Mouse (Mus musculus): Measurements from ENCODE around the gene Slc25a44.
A peak's percentile ranks its signal among the peaks of the same experiment; 100 is the strongest.

DNA sequence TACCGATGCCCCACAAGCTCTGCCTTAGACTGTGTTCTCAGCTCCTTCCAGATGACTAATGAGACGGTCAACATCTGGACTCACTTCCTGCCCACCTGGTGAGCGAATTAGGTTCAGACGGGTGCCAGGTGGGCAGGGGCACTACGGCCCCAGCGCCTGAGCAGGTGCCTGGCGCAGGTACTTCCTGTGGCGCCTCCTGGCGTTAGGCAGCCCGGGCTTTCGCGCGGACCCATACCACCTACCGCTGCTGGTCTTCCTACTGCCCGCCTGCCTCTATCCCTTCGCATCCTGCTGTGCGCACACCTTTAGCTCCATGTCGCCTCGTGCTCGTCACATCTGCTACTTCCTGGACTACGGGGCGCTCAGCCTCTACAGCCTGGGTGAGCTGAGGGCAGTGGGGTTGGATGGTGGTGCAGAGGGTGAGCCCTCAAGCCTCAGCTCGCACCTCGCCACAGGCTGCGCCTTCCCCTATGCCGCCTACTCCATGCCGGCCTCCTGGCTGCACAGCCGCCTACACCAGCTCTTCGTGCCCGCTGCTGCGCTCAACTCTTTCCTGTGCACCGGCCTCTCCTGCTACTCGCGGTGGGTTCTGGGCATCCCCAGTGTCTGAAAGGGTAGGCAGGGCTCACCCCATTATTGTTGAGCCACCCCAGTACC lies 59.1 kb downstream of the Slc25a44 start:
- TF ChIP-seq CTCF (conservative IDR thresholded peaks at IDR 0.05; ENCODE audit: low read length) (0 out of 2 replicates have a peak, but pooled peaks have one; percentile 2), NANOG (IDR thresholded peaks at IDR 0.05; ENCODE audit: borderline replicate concordance, low read length) (no peak), POU5F1 (IDR thresholded peaks at IDR 0.05; ENCODE audit: borderline replicate concordance, low read length) (no peak)

Data from E14TG2a.4 (cell line).